Mouse (Mus musculus): Measurements from ENCODE around the gene Prok2. TPM values are rescaled to one million over a fixed set of nuclear protein-coding genes. Genes with fewer than 3 reads are reported as not detected.

Prok2 gene
- polyA plus RNA-seq, 1 experiment, result not detected

GRCm38 (mm10) chr6:99674482-99674881, 51.7 kb downstream of the Prok2 start:
- Histone ChIP-seq H3K4me3 (replicated peaks; ENCODE audit: extremely low read depth, low read depth, low read length) (no peak overlapping the region), H3K4me1 (ENCODE audit: control insufficient read depth, insufficient read depth, low read length) (no peaks in the 10 kb centered on the region)
- 86% methylated on average over 4 of the region's 4 CpGs for WGBS
- DNase-seq, result no peak
- TF ChIP-seq POLR2A (IDR thresholded peaks at IDR 0.05; ENCODE audit: borderline replicate concordance, extremely low read depth, low read depth, low read length) (no peak), CTCF (IDR thresholded peaks at IDR 0.05; ENCODE audit: insufficient read depth, low read length) (no peak)

- no peak overlapping the region for H3K4me3 ChIP-seq (replicated peaks; ENCODE audit: extremely low read depth, low read depth, low read length)
- 68% methylated on average over 3 of the region's 3 CpGs for WGBS
- H3K4me1 ChIP-seq (ENCODE audit: control insufficient read depth, insufficient read depth, low read length), result peaks cover 3% of the 10 kb centered on the region
- no peak for DNase-seq
- TF ChIP-seq POLR2A (IDR thresholded peaks at IDR 0.05; ENCODE audit: borderline replicate concordance, extremely low read depth, low read depth, low read length), result no peak
- TF ChIP-seq CTCF (IDR thresholded peaks at IDR 0.05; ENCODE audit: insufficient read depth, low read length), result no peak
Measured at GRCm38 (mm10) chr6:99671768-99672167, 54.4 kb downstream of the Prok2 start.

- Histone ChIP-seq H3K4me3 (replicated peaks; ENCODE audit: extremely low read depth, low read depth, low read length) (no peak overlapping the region), H3K4me1 (ENCODE audit: control insufficient read depth, insufficient read depth, low read length) (peaks cover 3% of the 10 kb centered on the region)
- peak; percentile 29 for DNase-seq
- WGBS, result 75% methylated on average over 7 of the region's 7 CpGs
- TF ChIP-seq POLR2A (IDR thresholded peaks at IDR 0.05; ENCODE audit: borderline replicate concordance, extremely low read depth, low read depth, low read length) (no peak), CTCF (IDR thresholded peaks at IDR 0.05; ENCODE audit: insufficient read depth, low read length) (peak; percentile 83)
Measured at GRCm38 (mm10) chr6:99670481-99671119, 55.6 kb downstream of the Prok2 start.

- 65% methylated on average over 5 of the region's 5 CpGs for WGBS
- TF ChIP-seq CTCF (IDR thresholded peaks at IDR 0.05; ENCODE audit: insufficient read depth, low read length) (no peak), POLR2A (IDR thresholded peaks at IDR 0.05; ENCODE audit: borderline replicate concordance, extremely low read depth, low read depth, low read length) (no peak)
- H3K4me3 ChIP-seq (replicated peaks; ENCODE audit: extremely low read depth, low read depth, low read length), result no peak overlapping the region
- H3K4me1 ChIP-seq (ENCODE audit: control insufficient read depth, insufficient read depth, low read length), result peaks cover 3% of the 10 kb centered on the region
- DNase-seq, result no peak
Measured at GRCm38 (mm10) chr6:99669481-99670325, 56.5 kb downstream of the Prok2 start.

- WGBS, result 47% methylated on average over 8 of the region's 8 CpGs
- H3K4me3 ChIP-seq (replicated peaks; ENCODE audit: extremely low read depth, low read depth, low read length), result no peak overlapping the region
- H3K4me1 ChIP-seq (ENCODE audit: control insufficient read depth, insufficient read depth, low read length), result peaks cover 3% of the 10 kb centered on the region
- TF ChIP-seq POLR2A (IDR thresholded peaks at IDR 0.05; ENCODE audit: borderline replicate concordance, extremely low read depth, low read depth, low read length), result no peak
- DNase-seq, result no peak
Measured at GRCm38 (mm10) chr6:99667290-99667689, 58.9 kb downstream of the Prok2 start.

GRCm38 (mm10) chr6:99666318-99667171, 59.6 kb downstream of the Prok2 start, which contains the start of the genes Eif4e3 and Gm20696:
Gene Eif4e3, minus strand, starts transcription at chr6:99666771.
Gene Gm20696, minus strand, starts transcription at chr6:99666797.
- H3K4me3 ChIP-seq (replicated peaks; ENCODE audit: extremely low read depth, low read depth, low read length), result peak within 1 kb of the TSS; percentile 78
- H3K4me1 ChIP-seq (ENCODE audit: control insufficient read depth, insufficient read depth, low read length), result peaks cover 3% of the 10 kb centered on the region
- TF ChIP-seq CTCF (IDR thresholded peaks at IDR 0.05; ENCODE audit: insufficient read depth, low read length) (no peak), POLR2A (IDR thresholded peaks at IDR 0.05; ENCODE audit: borderline replicate concordance, extremely low read depth, low read depth, low read length) (peak; percentile 36; the same call in 1 of the 2 replicates)
- peak; percentile 64 for DNase-seq
- under 1% methylated on average over 62 of the region's 75 CpGs for WGBS

- TF ChIP-seq POLR2A (IDR thresholded peaks at IDR 0.05; ENCODE audit: borderline replicate concordance, extremely low read depth, low read depth, low read length) (no peak), CTCF (IDR thresholded peaks at IDR 0.05; ENCODE audit: insufficient read depth, low read length) (no peak)
- 7% methylated on average over 16 of the region's 16 CpGs for WGBS
- Histone ChIP-seq H3K4me3 (replicated peaks; ENCODE audit: extremely low read depth, low read depth, low read length) (peak overlapping the region; percentile 78), H3K4me1 (ENCODE audit: control insufficient read depth, insufficient read depth, low read length) (peaks cover 3% of the 10 kb centered on the region)
- no peak for DNase-seq
Measured at GRCm38 (mm10) chr6:99665457-99666317, 60.5 kb downstream of the Prok2 start.

GRCm38 (mm10) chr6:99663232-99663631, 63.0 kb downstream of the Prok2 start:
- 79% methylated on average over 8 of the region's 8 CpGs for WGBS
- no peak overlapping the region for H3K4me3 ChIP-seq (replicated peaks; ENCODE audit: extremely low read depth, low read depth, low read length)
- no peak for DNase-seq
- TF ChIP-seq CTCF (IDR thresholded peaks at IDR 0.05; ENCODE audit: insufficient read depth, low read length) (no peak), POLR2A (IDR thresholded peaks at IDR 0.05; ENCODE audit: borderline replicate concordance, extremely low read depth, low read depth, low read length) (no peak)
- H3K4me1 ChIP-seq (ENCODE audit: control insufficient read depth, insufficient read depth, low read length), result peaks cover 3% of the 10 kb centered on the region

Other genes with a start within 250 kb of the Prok2 start
- 135 and 169 TPM in 2 replicates for gene Foxp1, start 203.7 kb downstream of the Prok2 start, polyA plus RNA-seq (2012; rRNA removed)
- gene Eif4e3, start 59.6 kb downstream of the Prok2 start, polyA plus RNA-seq (2012; rRNA removed), result 10.8 and 15.2 TPM in 2 replicates
- gene Gm20696, start 59.6 kb downstream of the Prok2 start, polyA plus RNA-seq (2012; rRNA removed), result 0.71 and 1.4 TPM in 2 replicates
- 3.0 and 4.2 TPM in 2 replicates for gene Gpr27, start 33.7 kb downstream of the Prok2 start, polyA plus RNA-seq (2012; rRNA removed)